Mouse (Mus musculus) forebrain, embryonic 16.5 days (tissue): Measurements from ENCODE around the gene Dhx35. TPM values are rescaled to one million over a fixed set of nuclear protein-coding genes. Genes with fewer than 3 reads are reported as not detected.

Experiments used
- ATAC-seq: fragments of 200-750 bp; cut with Nextera tagmentation; 2 replicates; pipeline ENCODE4 v1.8.0; 2017; ENCODE audit warnings: mild to moderate bottlenecking, moderate library complexity
- H3K27ac ChIP-seq: fragments of 300-500 bp; sonication (generic); 2 replicates; pipeline ENCODE4 v1.5.1; 2014; ENCODE audit warnings: low read length, control low read depth
- H3K27me3 ChIP-seq: fragments of 300-500 bp; sonication (generic); replicated peaks from 2 replicates; pipeline ENCODE4 v1.6.1; 2014; ENCODE audit warnings: low read length; ENCODE audit not compliant: control insufficient read depth, insufficient read depth
- H3K36me3 ChIP-seq: fragments of 300-500 bp; sonication (generic); 2 replicates; pipeline ENCODE4 v1.6.1; 2014; ENCODE audit not compliant: control insufficient read depth, insufficient read depth
- H3K4me1 ChIP-seq: fragments of 300-500 bp; sonication (generic); replicated peaks from 2 replicates; pipeline ENCODE4 v1.6.1; 2014; ENCODE audit warnings: low read length; ENCODE audit not compliant: control insufficient read depth, insufficient read depth
- H3K4me2 ChIP-seq: fragments of 300-500 bp; sonication (generic); 2 replicates; pipeline ENCODE4 v1.6.1; 2014; ENCODE audit warnings: mild to moderate bottlenecking, low read length, control low read depth
- H3K4me3 ChIP-seq: fragments of 300-500 bp; sonication (generic); replicated peaks from 2 replicates; pipeline ENCODE4 v1.5.1; 2014; ENCODE audit warnings: mild to moderate bottlenecking, low read length, control low read depth
- H3K9ac ChIP-seq: fragments of 300-500 bp; sonication (generic); replicated peaks from 2 replicates; pipeline ENCODE4 v1.6.1; 2014; ENCODE audit warnings: low read depth, low read length, control low read depth
- H3K9me3 ChIP-seq: fragments of 300-500 bp; sonication (generic); 2 replicates; pipeline ENCODE4 v1.6.1; 2016; ENCODE audit warnings: low read length; ENCODE audit not compliant: control insufficient read depth
- WGBS: fragments of 180-500 bp; shearing (Covaris S2); extraction: QIAGEN DNeasy Blood & Tissue Kit; methylation state at CpG from one replicate; pipeline ENCODE4 v1.1.7; 2014; 5-methylcytosine and 5-hydroxymethylcytosine counted together
- polyA plus RNA-seq: library from polyadenylated mRNA; unstranded; fragments of >200 nt; fragmentation: Nextera tagmentation; extraction: Ambion mirVana; gene quantifications from 2 replicates; pipeline ENCODE4 v1.2.1, GENCODE M21; 2015

The Dhx35 gene
- polyA plus RNA-seq, 1 experiment from 2014 or later, result 16.5 TPM

DNA sequence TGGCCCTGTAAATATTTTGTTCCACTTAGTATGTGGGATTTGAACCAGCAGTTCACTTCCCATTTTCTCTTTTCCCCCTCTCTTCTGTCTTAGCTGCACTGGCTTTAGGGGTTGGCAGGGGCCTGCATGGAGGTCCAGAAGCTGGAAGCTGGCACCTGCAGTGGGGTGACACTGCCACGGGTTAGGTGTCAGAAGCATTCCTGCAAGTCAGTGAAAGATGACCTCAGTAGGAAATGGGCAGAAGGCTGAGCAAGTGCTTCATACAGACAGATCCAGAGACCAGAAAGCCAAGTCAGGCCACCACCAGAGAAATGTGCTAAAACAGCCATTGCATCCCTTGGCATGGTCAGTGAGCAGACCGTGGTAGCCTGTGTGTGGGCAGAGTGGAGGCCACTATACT is 66.5 kb downstream of the Dhx35 start:
- Histone ChIP-seq H3K27ac (no peak overlapping the region), H3K4me3 (no peak overlapping the region), H3K4me1 (no peaks in the 10 kb centered on the region), H3K27me3 (no peaks in the 10 kb centered on the region), H3K4me2 (no peak overlapping the region), H3K9me3 (no peaks in the 10 kb centered on the region), H3K9ac (no peak overlapping the region), H3K36me3 (no peaks in the 10 kb centered on the region; the same call in 1 of the 2 replicates)
- no peak for ATAC-seq
- WGBS, result 87% methylated on average over 2 of the region's 2 CpGs

GRCm38 (mm10) chr2:158863341-158864125 is 68.9 kb downstream of the Dhx35 start:
- no peaks in the 10 kb centered on the region for H3K27me3 ChIP-seq
- peak; percentile 72 for ATAC-seq
- no peaks in the 10 kb centered on the region for H3K4me1 ChIP-seq
- H3K4me2 ChIP-seq, result no peak overlapping the region
- 56% methylated on average over 11 of the region's 11 CpGs for WGBS
- no peak overlapping the region for H3K27ac ChIP-seq
- no peak overlapping the region for H3K9ac ChIP-seq
- H3K36me3 ChIP-seq, result no peaks in the 10 kb centered on the region
- H3K4me3 ChIP-seq, result no peak overlapping the region
- no peaks in the 10 kb centered on the region for H3K9me3 ChIP-seq

GRCm38 (mm10) chr2:158864126-158864458 is 69.5 kb downstream of the Dhx35 start:
- Histone ChIP-seq H3K27me3 (no peaks in the 10 kb centered on the region), H3K4me3 (no peak overlapping the region), H3K9me3 (no peaks in the 10 kb centered on the region), H3K4me2 (no peak overlapping the region), H3K9ac (no peak overlapping the region), H3K36me3 (no peaks in the 10 kb centered on the region), H3K4me1 (no peaks in the 10 kb centered on the region), H3K27ac (no peak overlapping the region)
- ATAC-seq, result peak; percentile 34
- 78% methylated on average over 4 of the region's 4 CpGs for WGBS

DNA sequence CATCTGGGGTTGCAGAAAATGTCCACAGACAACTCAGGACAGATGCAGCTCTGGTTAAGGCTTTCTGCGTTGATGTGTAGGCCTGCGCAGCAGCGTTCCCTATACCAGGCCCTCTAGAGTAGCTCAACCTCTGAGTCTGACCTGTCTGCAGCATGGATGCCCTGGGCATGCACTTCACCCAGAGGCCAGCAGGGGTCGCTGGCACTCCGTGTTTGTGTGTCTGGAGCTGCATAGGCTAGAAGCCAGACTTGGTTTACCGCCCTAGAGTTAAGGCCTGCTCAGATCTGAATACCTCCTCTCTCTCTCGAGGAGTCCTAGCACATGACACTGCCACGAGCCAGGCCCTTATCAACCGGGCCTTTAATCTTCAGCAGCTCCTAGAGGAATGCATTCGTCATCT is 70.8 kb downstream of the Dhx35 start:
- Histone ChIP-seq H3K36me3 (no peaks in the 10 kb centered on the region), H3K27me3 (no peaks in the 10 kb centered on the region), H3K9me3 (no peaks in the 10 kb centered on the region), H3K4me3 (no peak overlapping the region), H3K4me1 (peaks cover 9% of the 10 kb centered on the region), H3K4me2 (no peak overlapping the region), H3K9ac (no peak overlapping the region), H3K27ac (no peak overlapping the region)
- WGBS, result 27% methylated on average over 10 of the region's 10 CpGs
- ATAC-seq, result peak; percentile 43

DNA sequence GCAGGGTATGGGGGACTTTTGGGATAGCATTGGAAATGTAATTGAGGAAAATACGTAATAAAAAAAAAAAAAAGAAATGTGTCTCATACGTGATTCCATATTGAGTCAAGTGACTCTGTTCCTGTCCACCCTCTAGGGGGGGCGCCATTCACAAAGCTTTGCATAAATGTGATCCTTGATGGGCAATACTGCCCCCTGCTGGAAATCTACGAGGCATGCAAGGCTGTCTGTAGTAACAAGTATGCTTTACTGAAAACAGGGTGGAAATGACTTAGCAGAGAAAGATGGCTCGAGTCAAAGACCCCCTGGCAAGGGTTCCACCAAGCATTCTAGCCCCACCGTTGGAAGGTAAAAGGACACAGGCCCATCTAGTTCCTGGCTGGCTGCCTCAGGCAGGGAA is 92.0 kb downstream of the Dhx35 start:
- no peak for ATAC-seq
- H3K36me3 ChIP-seq, result no peaks in the 10 kb centered on the region
- no peaks in the 10 kb centered on the region for H3K4me1 ChIP-seq
- no peaks in the 10 kb centered on the region for H3K9me3 ChIP-seq
- no peak overlapping the region for H3K27ac ChIP-seq
- H3K27me3 ChIP-seq, result no peaks in the 10 kb centered on the region
- H3K9ac ChIP-seq, result no peak overlapping the region
- no peak overlapping the region for H3K4me2 ChIP-seq
- WGBS, result 50% methylated on average over 6 of the region's 6 CpGs
- H3K4me3 ChIP-seq, result no peak overlapping the region

- no peak overlapping the region for H3K4me2 ChIP-seq
- no peak overlapping the region for H3K27ac ChIP-seq
- no peak overlapping the region for H3K9ac ChIP-seq
- 60% methylated on average over 5 of the region's 5 CpGs for WGBS
- H3K4me1 ChIP-seq, result no peaks in the 10 kb centered on the region
- no peaks in the 10 kb centered on the region for H3K27me3 ChIP-seq
- no peak overlapping the region for H3K4me3 ChIP-seq
- H3K36me3 ChIP-seq, result no peaks in the 10 kb centered on the region
- ATAC-seq, result peak; percentile 91
- H3K9me3 ChIP-seq, result no peaks in the 10 kb centered on the region
Observed at GRCm38 (mm10) chr2:158888531-158888930, 93.9 kb downstream of the Dhx35 start.

GRCm38 (mm10) chr2:158889201-158889600 is 94.6 kb downstream of the Dhx35 start:
- Histone ChIP-seq H3K4me3 (no peak overlapping the region), H3K27ac (no peak overlapping the region), H3K9ac (no peak overlapping the region), H3K4me1 (no peaks in the 10 kb centered on the region), H3K36me3 (no peaks in the 10 kb centered on the region), H3K4me2 (no peak overlapping the region), H3K9me3 (no peaks in the 10 kb centered on the region), H3K27me3 (no peaks in the 10 kb centered on the region)
- 64% methylated on average over 11 of the region's 11 CpGs for WGBS
- no peak for ATAC-seq

DNA sequence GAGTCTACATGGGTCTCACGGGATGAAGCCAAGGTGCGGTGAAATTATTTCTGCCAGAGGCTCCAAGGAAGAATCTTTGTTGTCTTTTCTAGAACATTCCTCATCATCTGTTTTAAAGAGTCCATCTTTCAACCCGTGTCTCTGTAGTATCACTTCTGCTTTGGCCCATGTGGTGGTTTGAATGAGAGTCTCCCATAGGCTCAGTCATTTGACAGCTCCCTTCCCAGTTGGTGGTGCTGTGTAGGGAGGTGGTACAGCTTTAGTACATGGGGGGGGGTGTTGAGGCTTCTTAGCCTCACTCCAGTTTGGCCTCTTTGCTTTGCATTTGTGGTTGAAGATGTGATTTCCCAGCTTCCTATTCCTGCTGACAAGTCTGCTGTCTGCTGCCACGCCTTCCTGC is 96.7 kb downstream of the Dhx35 start:
- 93% methylated on average over 4 of the region's 4 CpGs for WGBS
- Histone ChIP-seq H3K9ac (no peak overlapping the region), H3K36me3 (no peaks in the 10 kb centered on the region), H3K4me1 (no peaks in the 10 kb centered on the region), H3K9me3 (no peaks in the 10 kb centered on the region), H3K27ac (no peak overlapping the region), H3K4me3 (no peak overlapping the region), H3K4me2 (no peak overlapping the region), H3K27me3 (no peaks in the 10 kb centered on the region)
- no peak for ATAC-seq

GRCm38 (mm10) chr2:158893171-158893853 is 98.7 kb downstream of the Dhx35 start:
- Histone ChIP-seq H3K4me2 (no peak overlapping the region), H3K27me3 (no peaks in the 10 kb centered on the region), H3K36me3 (no peaks in the 10 kb centered on the region), H3K9ac (no peak overlapping the region), H3K4me3 (no peak overlapping the region), H3K4me1 (no peaks in the 10 kb centered on the region; the same call in 1 of the 2 replicates), H3K9me3 (no peaks in the 10 kb centered on the region), H3K27ac (no peak overlapping the region)
- WGBS, result 80% methylated on average over 16 of the region's 16 CpGs
- ATAC-seq, result no peak
